Mouse (Mus musculus) heart, adult 2 months (tissue): ENCODE measurements around the gene Atxn7l1.

ENCODE experiments used
- CTCF ChIP-seq: fragments of 200-600 bp; IDR thresholded peaks from 2 replicates; pipeline ENCODE4 v1.8.1; 2022; ENCODE audit warnings: antibody characterized with exemption, mild to moderate bottlenecking, moderate library complexity
- POLR2A ChIP-seq: fragments of 200-500 bp; IDR thresholded peaks from 2 replicates; pipeline ENCODE4 v1.6.1; 2011; ENCODE audit warnings: mild to moderate bottlenecking, low read depth, low read length, control low read depth; ENCODE audit not compliant: insufficient read depth

GRCm38 (mm10) chr12:33256426-33256825 is 108.9 kb downstream of the Atxn7l1 start:
- TF ChIP-seq CTCF = no peak
- no peak for TF ChIP-seq POLR2A
